Mouse (Mus musculus): Measurements from ENCODE around the gene Cryba4. TPM values are rescaled to one million over a fixed set of nuclear protein-coding genes. Genes with fewer than 3 reads are reported as not detected.

The Cryba4 gene
- polyA plus RNA-seq, 1 experiment from 2014 or later = 1.3 TPM

DNA sequence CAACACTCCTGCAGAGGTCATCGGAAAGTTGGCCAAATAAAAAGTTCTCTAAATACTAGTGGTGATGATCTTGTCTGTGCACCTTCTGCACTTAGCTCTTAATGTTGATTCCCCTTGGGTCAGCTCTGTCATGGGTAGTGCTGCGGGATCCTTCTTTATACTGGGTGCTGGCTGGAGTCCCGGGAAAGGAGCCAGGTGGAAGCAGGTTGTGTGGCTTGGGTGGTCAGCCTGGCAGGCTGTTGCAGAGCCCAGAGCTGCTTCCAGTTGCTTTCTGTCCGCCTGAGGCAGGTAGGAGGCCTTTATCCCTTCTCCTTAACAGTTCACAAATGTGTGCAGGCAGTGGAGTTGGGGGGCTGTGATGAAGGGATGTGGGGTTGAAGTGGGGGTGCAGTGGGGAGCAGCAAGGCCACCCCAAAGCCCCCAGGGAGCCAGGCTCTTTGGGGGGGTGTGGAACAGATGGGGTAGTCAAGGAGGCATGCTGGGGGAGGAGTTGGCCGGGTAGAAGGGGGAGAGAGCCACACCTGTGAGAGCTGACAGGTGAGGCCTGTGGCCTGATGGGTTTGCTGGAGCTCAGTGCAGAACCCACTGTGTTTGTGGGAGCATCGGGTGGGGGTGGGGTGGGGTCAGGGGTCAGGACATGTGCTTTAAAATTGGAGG lies 29.9 kb upstream of the Cryba4 start:
- H3K4me1 ChIP-seq (ENCODE audit: control insufficient read depth, insufficient read depth, low read length) = no peaks in the 10 kb centered on the region
- no peak for ATAC-seq (ENCODE audit: insufficient read depth, low FRiP score, low TSS enrichment)
- no peaks in the 10 kb centered on the region for H3K36me3 ChIP-seq (ENCODE audit: control insufficient read depth, insufficient read depth, low read length)
- no peak overlapping the region for H3K4me3 ChIP-seq (ENCODE audit: low read depth, low read length)
- H3K9ac ChIP-seq (ENCODE audit: low read length) = no peak overlapping the region
- H3K9me3 ChIP-seq (ENCODE audit: control insufficient read depth, low read length) = no peaks in the 10 kb centered on the region
- no peak overlapping the region for H3K27ac ChIP-seq (ENCODE audit: low read depth, low read length)
- no peak for DNase-seq (ENCODE audit: low spot score)
- H3K27me3 ChIP-seq (ENCODE audit: control insufficient read depth, insufficient read depth, low read length) = no peaks in the 10 kb centered on the region
- no peak overlapping the region for H3K4me2 ChIP-seq (ENCODE audit: low read depth)
- WGBS = 80% methylated on average over 6 of the region's 6 CpGs

DNA sequence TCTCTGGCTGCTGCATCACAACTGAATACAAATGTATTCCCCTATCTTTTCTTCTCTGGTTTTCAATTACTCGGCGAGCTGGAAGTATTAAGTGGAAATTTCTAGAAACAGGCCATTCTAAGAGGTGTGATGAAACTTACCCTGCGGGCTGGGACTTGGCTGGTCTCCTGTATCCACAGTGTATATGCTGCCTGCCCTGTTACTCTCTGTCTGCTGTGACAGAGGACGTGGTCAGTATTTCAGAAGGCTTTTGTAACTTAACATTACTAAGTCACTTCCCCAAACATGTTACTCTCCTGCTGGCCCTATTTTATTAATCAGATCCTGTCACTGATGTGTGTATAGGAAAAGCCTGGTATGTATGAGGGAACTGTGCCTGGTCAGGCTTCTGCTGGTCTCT lies 29.4 kb upstream of the Cryba4 start:
- H3K27me3 ChIP-seq (ENCODE audit: control insufficient read depth, insufficient read depth, low read length) = no peaks in the 10 kb centered on the region
- ATAC-seq (ENCODE audit: insufficient read depth, low FRiP score, low TSS enrichment) = no peak
- no peak overlapping the region for H3K9ac ChIP-seq (ENCODE audit: low read length)
- no peak overlapping the region for H3K4me3 ChIP-seq (ENCODE audit: low read depth, low read length)
- no peak for DNase-seq (ENCODE audit: low spot score)
- WGBS = 90% methylated on average over 4 of the region's 4 CpGs
- no peaks in the 10 kb centered on the region for H3K36me3 ChIP-seq (ENCODE audit: control insufficient read depth, insufficient read depth, low read length)
- no peak overlapping the region for H3K27ac ChIP-seq (ENCODE audit: low read depth, low read length)
- H3K4me2 ChIP-seq (ENCODE audit: low read depth) = no peak overlapping the region
- H3K9me3 ChIP-seq (ENCODE audit: control insufficient read depth, low read length) = no peaks in the 10 kb centered on the region
- no peaks in the 10 kb centered on the region for H3K4me1 ChIP-seq (ENCODE audit: control insufficient read depth, insufficient read depth, low read length)

DNA sequence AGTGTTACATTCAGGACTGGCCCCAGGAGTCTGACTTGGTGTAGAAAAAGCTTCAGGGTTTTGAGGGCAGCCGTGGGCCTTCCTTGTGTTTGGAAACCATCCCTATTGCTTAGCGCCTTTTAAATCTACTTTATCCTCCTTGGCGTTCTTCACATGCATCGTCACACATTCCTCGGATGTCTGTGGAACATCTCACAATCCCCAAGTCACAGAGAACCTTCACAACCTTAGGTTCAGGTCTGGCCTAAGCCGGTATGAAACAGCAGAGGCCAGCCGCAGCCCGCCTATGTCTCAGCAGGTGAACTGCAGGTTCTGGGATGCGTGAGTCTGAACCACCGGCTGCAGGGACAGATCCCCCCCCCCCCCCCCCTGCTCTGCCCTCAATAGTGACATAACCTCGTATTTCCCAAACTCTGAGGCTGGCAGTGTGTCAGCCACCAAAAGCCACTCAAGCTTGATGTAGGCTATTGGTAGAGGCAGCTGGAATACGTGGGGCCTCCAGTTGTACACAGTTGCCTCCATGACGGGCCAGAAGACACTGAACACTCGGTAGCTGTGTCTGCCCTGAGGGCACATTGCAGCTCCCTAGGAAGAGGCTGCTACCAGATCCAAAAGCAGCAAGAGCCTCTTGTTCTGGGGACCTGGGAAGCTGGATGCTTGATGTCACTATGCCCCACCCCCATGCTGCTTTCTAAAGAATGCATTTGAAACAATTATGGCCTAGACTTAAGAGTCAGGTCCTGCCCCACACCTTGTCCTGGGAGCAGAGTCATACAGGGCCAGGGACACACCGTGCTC lies 28.7 kb upstream of the Cryba4 start:
- H3K27ac ChIP-seq (ENCODE audit: low read depth, low read length) = no peak overlapping the region
- H3K27me3 ChIP-seq (ENCODE audit: control insufficient read depth, insufficient read depth, low read length) = no peaks in the 10 kb centered on the region
- 67% methylated on average over 15 of the region's 15 CpGs for WGBS
- no peak overlapping the region for H3K4me3 ChIP-seq (ENCODE audit: low read depth, low read length)
- H3K4me2 ChIP-seq (ENCODE audit: low read depth) = no peak overlapping the region
- ATAC-seq (ENCODE audit: insufficient read depth, low FRiP score, low TSS enrichment) (no peak), DNase-seq (ENCODE audit: low spot score) (no peak)
- no peaks in the 10 kb centered on the region for H3K36me3 ChIP-seq (ENCODE audit: control insufficient read depth, insufficient read depth, low read length)
- H3K9ac ChIP-seq (ENCODE audit: low read length) = no peak overlapping the region
- H3K4me1 ChIP-seq (ENCODE audit: control insufficient read depth, insufficient read depth, low read length) = no peaks in the 10 kb centered on the region
- H3K9me3 ChIP-seq (ENCODE audit: control insufficient read depth, low read length) = no peaks in the 10 kb centered on the region

DNA sequence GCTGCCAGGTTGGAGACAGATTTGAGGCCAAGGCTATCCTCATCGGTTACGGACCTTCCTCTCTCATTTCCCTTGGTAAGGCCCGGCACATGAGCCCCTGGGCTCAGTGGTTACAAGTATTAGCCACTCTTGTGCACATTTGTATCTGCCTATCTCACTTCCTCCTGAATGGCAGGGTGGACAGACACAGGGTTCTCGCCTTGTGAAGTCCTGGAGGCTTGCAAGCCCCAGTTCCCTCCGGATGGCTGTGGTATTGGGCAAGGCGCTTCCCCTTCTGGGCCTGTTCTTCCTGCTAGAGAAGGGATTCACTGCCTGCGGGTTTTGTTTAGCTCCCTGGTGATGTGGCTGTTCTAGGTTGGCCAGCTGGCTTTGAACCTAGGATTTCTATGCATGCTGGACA lies 27.8 kb upstream of the Cryba4 start:
- Histone ChIP-seq H3K9me3 (ENCODE audit: control insufficient read depth, low read length) (no peaks in the 10 kb centered on the region), H3K27me3 (ENCODE audit: control insufficient read depth, insufficient read depth, low read length) (no peaks in the 10 kb centered on the region), H3K4me1 (ENCODE audit: control insufficient read depth, insufficient read depth, low read length) (no peaks in the 10 kb centered on the region), H3K4me3 (ENCODE audit: low read depth, low read length) (no peak overlapping the region), H3K27ac (ENCODE audit: low read depth, low read length) (no peak overlapping the region), H3K4me2 (ENCODE audit: low read depth) (no peak overlapping the region), H3K36me3 (ENCODE audit: control insufficient read depth, insufficient read depth, low read length) (no peaks in the 10 kb centered on the region), H3K9ac (ENCODE audit: low read length) (no peak overlapping the region)
- 90% methylated on average over 7 of the region's 7 CpGs for WGBS
- DNase-seq (ENCODE audit: low spot score) (no peak), ATAC-seq (ENCODE audit: insufficient read depth, low FRiP score, low TSS enrichment) (no peak)

DNA sequence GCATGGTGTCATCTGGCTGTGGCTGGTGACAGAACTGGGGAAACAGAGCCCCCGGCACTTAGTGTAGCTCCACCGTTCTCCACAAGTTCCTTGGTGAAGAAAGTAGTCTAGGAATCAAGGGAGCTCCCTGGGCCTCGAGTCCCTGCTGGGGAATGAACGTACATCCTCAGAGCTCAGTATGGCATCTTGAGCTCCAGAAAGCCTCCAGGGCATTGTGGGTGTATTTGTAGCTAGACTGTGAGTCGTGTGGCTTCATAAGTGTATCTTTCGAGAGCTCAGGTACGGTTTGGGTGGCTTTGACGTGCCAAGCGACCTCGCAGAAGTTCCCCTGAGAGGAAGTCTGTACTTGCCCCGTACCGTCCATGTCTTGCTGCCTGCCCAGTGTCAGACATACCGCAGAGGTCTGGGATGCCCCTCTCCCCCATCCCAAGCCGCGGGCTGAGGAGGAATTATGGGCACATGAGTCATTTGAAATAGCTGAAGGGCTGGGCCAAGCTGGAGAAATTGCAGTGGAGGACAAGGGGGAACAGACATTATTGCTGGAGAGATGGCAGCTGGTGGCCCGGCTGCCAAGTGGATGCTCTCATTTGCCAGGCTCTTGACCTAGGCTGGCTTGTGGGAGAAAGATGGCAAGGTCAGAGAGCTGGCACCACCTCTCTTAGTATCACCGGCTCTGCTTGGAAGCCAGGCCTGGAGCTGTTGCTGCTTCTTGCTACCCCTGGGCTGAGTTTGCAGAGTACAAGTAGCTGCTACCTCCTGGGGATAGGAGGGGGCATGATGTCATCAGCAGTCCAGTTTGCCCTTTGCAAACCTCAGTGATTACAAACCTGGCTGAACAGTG lies 27.1 kb upstream of the Cryba4 start:
- no peaks in the 10 kb centered on the region for H3K27me3 ChIP-seq (ENCODE audit: control insufficient read depth, insufficient read depth, low read length)
- H3K27ac ChIP-seq (ENCODE audit: low read depth, low read length) = no peak overlapping the region
- H3K4me3 ChIP-seq (ENCODE audit: low read depth, low read length) = no peak overlapping the region
- H3K4me1 ChIP-seq (ENCODE audit: control insufficient read depth, insufficient read depth, low read length) = no peaks in the 10 kb centered on the region
- no peaks in the 10 kb centered on the region for H3K9me3 ChIP-seq (ENCODE audit: control insufficient read depth, low read length)
- no peak overlapping the region for H3K4me2 ChIP-seq (ENCODE audit: low read depth)
- no peaks in the 10 kb centered on the region for H3K36me3 ChIP-seq (ENCODE audit: control insufficient read depth, insufficient read depth, low read length)
- no peak for ATAC-seq (ENCODE audit: insufficient read depth, low FRiP score, low TSS enrichment)
- 88% methylated on average over 17 of the region's 17 CpGs for WGBS
- H3K9ac ChIP-seq (ENCODE audit: low read length) = no peak overlapping the region
- DNase-seq (ENCODE audit: low spot score) = no peak

DNA sequence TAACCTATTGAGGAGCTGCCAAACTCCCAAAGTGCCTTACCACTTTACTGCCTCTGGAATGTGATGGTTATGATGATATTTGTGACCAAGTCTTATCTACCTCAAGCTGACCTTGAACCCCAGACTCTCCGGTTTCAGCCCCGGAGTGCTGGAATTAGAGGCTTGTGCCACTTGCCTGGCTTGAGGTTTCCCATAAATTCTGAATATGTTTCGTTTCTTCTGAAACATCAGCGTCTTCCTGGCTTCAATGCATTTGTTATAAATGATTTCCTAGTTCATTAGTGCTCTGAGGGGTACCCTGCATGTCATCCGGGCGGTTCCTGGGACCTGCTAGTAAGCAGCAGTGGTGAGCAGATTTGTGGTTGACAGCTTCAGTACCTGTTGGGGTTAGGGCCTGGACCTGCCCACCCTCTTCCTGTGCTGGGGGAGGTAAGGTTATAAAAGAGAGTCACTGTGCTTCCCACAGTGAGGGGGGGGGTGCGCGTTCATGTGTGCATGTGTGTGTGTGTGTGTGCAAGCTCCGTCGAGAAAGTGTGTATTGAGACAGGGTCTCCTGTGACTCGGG lies 25.7 kb upstream of the Cryba4 start:
- no peak for ATAC-seq (ENCODE audit: insufficient read depth, low FRiP score, low TSS enrichment)
- Histone ChIP-seq H3K9ac (ENCODE audit: low read length) (no peak overlapping the region), H3K27ac (ENCODE audit: low read depth, low read length) (no peak overlapping the region), H3K4me3 (ENCODE audit: low read depth, low read length) (no peak overlapping the region), H3K27me3 (ENCODE audit: control insufficient read depth, insufficient read depth, low read length) (no peaks in the 10 kb centered on the region), H3K36me3 (ENCODE audit: control insufficient read depth, insufficient read depth, low read length) (no peaks in the 10 kb centered on the region), H3K4me1 (ENCODE audit: control insufficient read depth, insufficient read depth, low read length) (no peaks in the 10 kb centered on the region), H3K4me2 (ENCODE audit: low read depth) (no peak overlapping the region; the same call in 1 of the 2 replicates), H3K9me3 (ENCODE audit: control insufficient read depth, low read length) (no peaks in the 10 kb centered on the region)
- no peak for DNase-seq (ENCODE audit: low spot score)
- WGBS = 88% methylated on average over 11 of the region's 11 CpGs

DNA sequence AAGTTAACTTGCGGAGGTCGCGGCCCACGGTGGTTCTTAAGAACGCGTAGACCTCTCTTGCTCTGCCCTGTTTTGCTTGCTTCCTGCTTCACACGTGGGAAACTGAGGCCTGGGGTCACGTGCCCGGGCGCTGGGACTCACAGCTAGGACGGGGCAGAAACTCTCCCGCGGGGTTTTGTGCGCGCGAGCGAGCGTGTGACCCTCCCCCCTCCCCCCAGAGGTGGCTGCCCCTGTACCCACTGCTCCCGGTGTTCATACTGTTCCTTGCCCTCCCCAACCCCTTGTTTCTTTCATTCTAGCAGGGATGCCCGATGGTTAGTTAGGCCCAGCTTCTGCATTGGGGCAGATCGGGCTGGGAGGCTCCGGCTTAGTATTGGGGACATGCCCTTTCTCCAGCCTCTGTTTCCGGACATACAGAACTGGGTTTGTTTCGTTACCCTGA lies 24.6 kb upstream of the Cryba4 start:
- Histone ChIP-seq H3K4me3 (ENCODE audit: low read depth, low read length) (peak overlapping the region; percentile 73), H3K36me3 (ENCODE audit: control insufficient read depth, insufficient read depth, low read length) (no peaks in the 10 kb centered on the region), H3K4me1 (ENCODE audit: control insufficient read depth, insufficient read depth, low read length) (no peaks in the 10 kb centered on the region), H3K9ac (ENCODE audit: low read length) (peak overlapping the region; percentile 80), H3K27me3 (ENCODE audit: control insufficient read depth, insufficient read depth, low read length) (no peaks in the 10 kb centered on the region), H3K27ac (ENCODE audit: low read depth, low read length) (no peak overlapping the region), H3K4me2 (ENCODE audit: low read depth) (peak overlapping the region; percentile 92), H3K9me3 (ENCODE audit: control insufficient read depth, low read length) (no peaks in the 10 kb centered on the region)
- no peak for DNase-seq (ENCODE audit: low spot score)
- WGBS = under 1% methylated on average over 23 of the region's 24 CpGs
- peak; percentile 56; the same call in 1 of the 2 replicates for ATAC-seq (ENCODE audit: insufficient read depth, low FRiP score, low TSS enrichment)

DNA sequence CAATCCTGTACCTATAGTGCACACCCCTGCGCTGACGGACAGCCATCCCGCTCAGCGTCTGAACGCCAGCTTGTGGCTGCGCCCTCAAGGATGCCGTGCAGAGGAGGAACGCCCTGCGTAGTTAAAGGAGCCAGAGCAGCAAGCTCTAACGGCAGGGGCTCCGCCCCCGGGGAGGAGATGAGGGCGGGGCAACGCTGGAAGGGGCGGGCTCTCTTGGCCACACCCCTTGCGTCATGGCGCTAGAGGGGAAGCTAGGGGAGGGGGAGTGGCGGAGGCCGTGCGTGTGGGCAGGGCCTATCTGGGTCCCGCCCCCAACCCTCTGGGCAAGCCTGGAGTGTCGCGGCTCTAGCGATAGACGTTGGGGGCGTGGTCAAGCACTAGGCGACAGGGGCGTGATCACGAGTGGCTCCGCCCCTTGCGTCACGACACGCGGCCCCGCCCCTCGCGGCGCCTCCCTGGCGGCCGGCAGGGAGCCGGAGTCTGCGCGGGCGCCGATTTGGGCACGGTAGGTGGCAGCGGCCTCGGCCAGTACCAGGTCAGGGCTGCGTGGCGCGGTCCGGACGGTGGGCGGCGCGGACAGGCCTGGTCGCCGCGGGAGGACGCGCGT lies 24.1 kb upstream of the Cryba4 start, which contains the start of gene Tpst2:
Gene Tpst2, plus strand, starts transcription at position 425 of the 607 bp plus-strand sequence.
- Histone ChIP-seq H3K9me3 (ENCODE audit: control insufficient read depth, low read length) (no peaks in the 10 kb centered on the region), H3K4me2 (ENCODE audit: low read depth) (peak within 1 kb of the TSS; percentile 92), H3K36me3 (ENCODE audit: control insufficient read depth, insufficient read depth, low read length) (no peaks in the 10 kb centered on the region), H3K4me3 (ENCODE audit: low read depth, low read length) (peak within 1 kb of the TSS; percentile 73), H3K9ac (ENCODE audit: low read length) (peak within 1 kb of the TSS; percentile 80), H3K27ac (ENCODE audit: low read depth, low read length) (no peak within 1 kb of the TSS), H3K4me1 (ENCODE audit: control insufficient read depth, insufficient read depth, low read length) (no peaks in the 10 kb centered on the region), H3K27me3 (ENCODE audit: control insufficient read depth, insufficient read depth, low read length) (no peaks in the 10 kb centered on the region)
- peak; percentile 100 for DNase-seq (ENCODE audit: low spot score)
- peak; percentile 92 for ATAC-seq (ENCODE audit: insufficient read depth, low FRiP score, low TSS enrichment)
- under 1% methylated on average over 62 of the region's 62 CpGs for WGBS

Data from neural tube, embryonic 11.5 days (tissue).